Mouse (Mus musculus): Measurements from ENCODE around the gene Adamtsl1. TPM values are rescaled to one million over a fixed set of nuclear protein-coding genes. Genes with fewer than 3 reads are reported as not detected.

Adamtsl1 gene
- polyA plus RNA-seq, 1 experiment from 2014 or later, result 3.1 TPM

GRCm38 (mm10) chr4:85513288-85513687, 684 bp upstream of the Adamtsl1 start:
- no peak for ATAC-seq

GRCm38 (mm10) chr4:85514205-85514681, 271 bp downstream of the Adamtsl1 start:
- H3K9ac ChIP-seq (ENCODE audit: low read depth, low read length), result no peak overlapping the region
- peak overlapping the region; percentile 41 for H3K4me3 ChIP-seq (ENCODE audit: low read depth, low read length)
- no peak overlapping the region for H3K27ac ChIP-seq (ENCODE audit: low read depth, low read length)
- 0 out of 2 replicates have a peak, but pooled peaks have one; percentile 31 for TF ChIP-seq CTCF (IDR thresholded peaks at IDR 0.05; ENCODE audit: low read depth)
- ATAC-seq, result no peak
- H3K36me3 ChIP-seq (ENCODE audit: control insufficient read depth, insufficient read depth), result no peaks in the 10 kb centered on the region
- H3K4me1 ChIP-seq (replicated peaks; ENCODE audit: control insufficient read depth, insufficient read depth, low read length), result 0 out of 2 replicates have a peak, but pooled peaks cover 5% of the 10 kb centered on the region
- H3K4me2 ChIP-seq (replicated peaks; ENCODE audit: low read depth), result peak overlapping the region; percentile 73
- no peaks in the 10 kb centered on the region for H3K9me3 ChIP-seq (ENCODE audit: control insufficient read depth)
- H3K27me3 ChIP-seq (replicated peaks; ENCODE audit: control insufficient read depth, insufficient read depth, low read length), result peaks cover 6% of the 10 kb centered on the region
- WGBS, result under 1% methylated on average over 33 of the region's 33 CpGs

More at GRCm38 (mm10) chr4:85513288-85513687, 684 bp upstream of the Adamtsl1 start:
- WGBS, result 25% methylated on average over 7 of the region's 7 CpGs
- Histone ChIP-seq H3K4me3 (ENCODE audit: low read depth, low read length) (no peak overlapping the region), H3K36me3 (ENCODE audit: control insufficient read depth, insufficient read depth) (no peaks in the 10 kb centered on the region), H3K27me3 (replicated peaks; ENCODE audit: control insufficient read depth, insufficient read depth, low read length) (peaks cover 6% of the 10 kb centered on the region), H3K9ac (ENCODE audit: low read depth, low read length) (no peak overlapping the region), H3K4me2 (replicated peaks; ENCODE audit: low read depth) (peak overlapping the region; percentile 73), H3K9me3 (ENCODE audit: control insufficient read depth) (no peaks in the 10 kb centered on the region), H3K4me1 (replicated peaks; ENCODE audit: control insufficient read depth, insufficient read depth, low read length) (0 out of 2 replicates have a peak, but pooled peaks cover 5% of the 10 kb centered on the region), H3K27ac (ENCODE audit: low read depth, low read length) (no peak overlapping the region)
- no peak for TF ChIP-seq CTCF (IDR thresholded peaks at IDR 0.05; ENCODE audit: low read depth)

- Histone ChIP-seq H3K4me3 (ENCODE audit: low read depth, low read length) (no peak overlapping the region), H3K27me3 (replicated peaks; ENCODE audit: control insufficient read depth, insufficient read depth, low read length) (no peaks in the 10 kb centered on the region), H3K36me3 (ENCODE audit: control insufficient read depth, insufficient read depth) (no peaks in the 10 kb centered on the region), H3K4me2 (replicated peaks; ENCODE audit: low read depth) (no peak overlapping the region), H3K27ac (ENCODE audit: low read depth, low read length) (no peak overlapping the region), H3K9me3 (ENCODE audit: control insufficient read depth) (no peaks in the 10 kb centered on the region), H3K9ac (ENCODE audit: low read depth, low read length) (no peak overlapping the region), H3K4me1 (replicated peaks; ENCODE audit: control insufficient read depth, insufficient read depth, low read length) (no peaks in the 10 kb centered on the region)
- no peak for TF ChIP-seq CTCF (IDR thresholded peaks at IDR 0.05; ENCODE audit: low read depth)
- 89% methylated on average over 7 of the region's 7 CpGs for WGBS
- ATAC-seq, result no peak
These were observed 13.1 kb downstream of the Adamtsl1 start for GRCm38 (mm10) chr4:85526966-85527566.

- Histone ChIP-seq H3K9me3 (ENCODE audit: control insufficient read depth) (no peaks in the 10 kb centered on the region), H3K4me3 (ENCODE audit: low read depth, low read length) (no peak overlapping the region), H3K36me3 (ENCODE audit: control insufficient read depth, insufficient read depth) (no peaks in the 10 kb centered on the region), H3K9ac (ENCODE audit: low read depth, low read length) (no peak overlapping the region), H3K4me2 (replicated peaks; ENCODE audit: low read depth) (no peak overlapping the region), H3K4me1 (replicated peaks; ENCODE audit: control insufficient read depth, insufficient read depth, low read length) (no peaks in the 10 kb centered on the region), H3K27me3 (replicated peaks; ENCODE audit: control insufficient read depth, insufficient read depth, low read length) (no peaks in the 10 kb centered on the region), H3K27ac (ENCODE audit: low read depth, low read length) (no peak overlapping the region)
- 84% methylated on average over 1 of the region's 1 CpGs for WGBS
- TF ChIP-seq CTCF (IDR thresholded peaks at IDR 0.05; ENCODE audit: low read depth), result no peak
- ATAC-seq, result no peak
These were observed 15.9 kb downstream of the Adamtsl1 start for GRCm38 (mm10) chr4:85529852-85530251.

GRCm38 (mm10) chr4:85539677-85540076, 25.7 kb downstream of the Adamtsl1 start:
- Histone ChIP-seq H3K36me3 (ENCODE audit: control insufficient read depth, insufficient read depth) (no peaks in the 10 kb centered on the region), H3K4me1 (replicated peaks; ENCODE audit: control insufficient read depth, insufficient read depth, low read length) (no peaks in the 10 kb centered on the region), H3K9me3 (ENCODE audit: control insufficient read depth) (no peaks in the 10 kb centered on the region), H3K27ac (ENCODE audit: low read depth, low read length) (no peak overlapping the region), H3K27me3 (replicated peaks; ENCODE audit: control insufficient read depth, insufficient read depth, low read length) (no peaks in the 10 kb centered on the region), H3K9ac (ENCODE audit: low read depth, low read length) (no peak overlapping the region), H3K4me2 (replicated peaks; ENCODE audit: low read depth) (no peak overlapping the region), H3K4me3 (ENCODE audit: low read depth, low read length) (no peak overlapping the region)
- no peak for ATAC-seq
- no peak for TF ChIP-seq CTCF (IDR thresholded peaks at IDR 0.05; ENCODE audit: low read depth)
- WGBS, result 75% methylated on average over 5 of the region's 5 CpGs

- Histone ChIP-seq H3K4me2 (replicated peaks; ENCODE audit: low read depth) (no peak overlapping the region), H3K27me3 (replicated peaks; ENCODE audit: control insufficient read depth, insufficient read depth, low read length) (no peaks in the 10 kb centered on the region), H3K9ac (ENCODE audit: low read depth, low read length) (no peak overlapping the region), H3K36me3 (ENCODE audit: control insufficient read depth, insufficient read depth) (no peaks in the 10 kb centered on the region), H3K4me3 (ENCODE audit: low read depth, low read length) (no peak overlapping the region), H3K4me1 (replicated peaks; ENCODE audit: control insufficient read depth, insufficient read depth, low read length) (no peaks in the 10 kb centered on the region), H3K9me3 (ENCODE audit: control insufficient read depth) (no peaks in the 10 kb centered on the region), H3K27ac (ENCODE audit: low read depth, low read length) (no peak overlapping the region)
- WGBS, result 77% methylated on average over 4 of the region's 4 CpGs
- TF ChIP-seq CTCF (IDR thresholded peaks at IDR 0.05; ENCODE audit: low read depth), result no peak
- no peak for ATAC-seq
These were observed 29.2 kb downstream of the Adamtsl1 start for GRCm38 (mm10) chr4:85543221-85543620.

All from intestine, postnatal 0 days (tissue).